Mouse (Mus musculus): ENCODE measurements around the gene Smim20. TPM values are rescaled to one million over a fixed set of nuclear protein-coding genes. Genes with fewer than 3 reads are reported as not detected.

The Smim20 gene
- total RNA-seq, 2 experiments from 2014 or later, result 29.2 to 36.5 TPM

- DNase-seq (ENCODE audit: low spot score in 2 of 2), result no peak
Observed at GRCm38 (mm10) chr5:53304936-53305335, 38.1 kb downstream of the Smim20 start.

- no peak for DNase-seq (ENCODE audit: low spot score in 2 of 2)
Observed at GRCm38 (mm10) chr5:53306864-53307263, 40.0 kb downstream of the Smim20 start.

GRCm38 (mm10) chr5:53307437-53307836 lies 40.6 kb downstream of the Smim20 start:
- DNase-seq (ENCODE audit: low spot score in 2 of 2), result no peak

GRCm38 (mm10) chr5:53314404-53315167 lies 47.7 kb downstream of the Smim20 start:
- DNase-seq (ENCODE audit: low spot score in 2 of 2), result no peak

- DNase-seq (ENCODE audit: low spot score in 2 of 2), result no peak
Observed at GRCm38 (mm10) chr5:53315829-53316228, 48.9 kb downstream of the Smim20 start.

GRCm38 (mm10) chr5:53317396-53317795 lies 50.5 kb downstream of the Smim20 start:
- DNase-seq (ENCODE audit: low spot score in 2 of 2), result no peak

- DNase-seq (ENCODE audit: low spot score in 2 of 2), result no peak
Observed at GRCm38 (mm10) chr5:53317885-53318466, 51.1 kb downstream of the Smim20 start.

GRCm38 (mm10) chr5:53320331-53320730 lies 53.4 kb downstream of the Smim20 start:
- no peak for DNase-seq (ENCODE audit: low spot score in 2 of 2)

GRCm38 (mm10) chr5:53321901-53322300 lies 55.0 kb downstream of the Smim20 start:
- DNase-seq (ENCODE audit: low spot score in 2 of 2), result no peak

- no peak for DNase-seq (ENCODE audit: low spot score in 2 of 2)
Observed at GRCm38 (mm10) chr5:53322471-53322870, 55.6 kb downstream of the Smim20 start.

- no peak for DNase-seq (ENCODE audit: low spot score in 2 of 2)
Observed at GRCm38 (mm10) chr5:53323121-53323520, 56.2 kb downstream of the Smim20 start.

GRCm38 (mm10) chr5:53324256-53324655 lies 57.4 kb downstream of the Smim20 start:
- DNase-seq (ENCODE audit: low spot score in 2 of 2), result no peak

- no peak for DNase-seq (ENCODE audit: low spot score in 2 of 2)
Observed at GRCm38 (mm10) chr5:53324791-53325190, 57.9 kb downstream of the Smim20 start.

GRCm38 (mm10) chr5:53326023-53326422 lies 59.1 kb downstream of the Smim20 start:
- peak; percentile 82 to 83 for DNase-seq (ENCODE audit: low spot score in 2 of 2)

- DNase-seq (ENCODE audit: low spot score in 2 of 2), result no peak
Observed at GRCm38 (mm10) chr5:53326491-53326890, 59.6 kb downstream of the Smim20 start.

Other genes with a start within 250 kb of the Smim20 start
- under 1 TPM in 1 of 2 experiments, not detected in 1; 0.25 TPM for gene Slc34a2, start 229.0 kb upstream of the Smim20 start, total RNA-seq (2021)
- gene Sel1l3, start 53.2 kb upstream of the Smim20 start, total RNA-seq (2021), result 10 to 100 TPM; 43.1 to 47.0 TPM
- 10 to 100 TPM; 20.3 to 25.8 TPM for gene Rbpj, start 199.1 kb downstream of the Smim20 start, total RNA-seq (2021)

Data from layer of hippocampus, postnatal 10 days (tissue).